Mouse (Mus musculus): Measurements from ENCODE around the gene Scp2.

GRCm38 (mm10) chr4:108126260-108126659 is 18.5 kb downstream of the Scp2 start:
- no peak for TF ChIP-seq CHD1 (IDR thresholded peaks at IDR 0.05; ENCODE audit: low read depth, low read length)
- TF ChIP-seq CTCF (IDR thresholded peaks at IDR 0.05 in 2 of 3, conservative IDR thresholded peaks at IDR 0.05 in 1 of 3; ENCODE audit: control insufficient read depth in 1 of 3, insufficient read depth in 1 of 3, low read depth in 2 of 3, low read length in 3 of 3, poor library complexity in 1 of 3, severe bottlenecking in 1 of 3) = no peak
- TF ChIP-seq POLR2A (IDR thresholded peaks at IDR 0.05; ENCODE audit: control insufficient read depth in 1 of 2, insufficient read depth in 1 of 2, low read depth in 1 of 2, low read length in 2 of 2, poor library complexity in 1 of 2) = no peak
- no peak for TF ChIP-seq POLR2AphosphoS5 (IDR thresholded peaks at IDR 0.05; ENCODE audit: borderline replicate concordance, low read depth, low read length)
- no peak for TF ChIP-seq MAX (IDR thresholded peaks at IDR 0.05; ENCODE audit: low read length)
- TF ChIP-seq GATA1 (IDR thresholded peaks at IDR 0.05; ENCODE audit: low read depth, low read length) = no peak
- no peak for TF ChIP-seq E2F4 (IDR thresholded peaks at IDR 0.05; ENCODE audit: borderline replicate concordance, low read depth, low read length)
- no peak for TF ChIP-seq UBTF (IDR thresholded peaks at IDR 0.05; ENCODE audit: borderline replicate concordance, insufficient read depth, low read depth, low read length)
- no peak for TF ChIP-seq EP300 (IDR thresholded peaks at IDR 0.05; ENCODE audit: low read depth in 1 of 2, low read length in 2 of 2)
- no peak for TF ChIP-seq SIN3A (IDR thresholded peaks at IDR 0.05; ENCODE audit: low read length)
- no peak for TF ChIP-seq RCOR1 (IDR thresholded peaks at IDR 0.05; ENCODE audit: low read depth, low read length)
- no peak for TF ChIP-seq ZC3H11A (IDR thresholded peaks at IDR 0.05; ENCODE audit: low read depth, low read length)

Measured in MEL (cell line).